Mouse (Mus musculus) MEL (cell line): ENCODE data around the gene Pomgnt1.
A peak's percentile ranks its signal among the peaks of the same experiment; 100 is the strongest.

Source experiments
- CTCF ChIP-seq, 3 experiments: IDR thresholded peaks in 2 of 3; conservative IDR thresholded peaks in 1 of 3; 2 replicates each; pipeline ENCODE4 v1.5.1; 2011 to 2012; ENCODE audit warnings: low read length in 3 of 3, low read depth in 2 of 3, mild to moderate bottlenecking in 2 of 3, improper control_type of control experiment in 1 of 3, inconsistent platforms in 1 of 3, mixed read lengths in 1 of 3, moderate library complexity in 1 of 3; ENCODE audit not compliant: control insufficient read depth in 1 of 3, insufficient read depth in 1 of 3, poor library complexity in 1 of 3, severe bottlenecking in 1 of 3
- MAFK ChIP-seq: IDR thresholded peaks from 2 replicates; pipeline ENCODE4 v1.6.1; 2011; ENCODE audit warnings: low read depth, mild to moderate bottlenecking, low read length, improper control_type of control experiment, borderline replicate concordance
- POLR2A ChIP-seq, 2 experiments: IDR thresholded peaks; 2 replicates each; pipeline ENCODE4 v1.6.1; 2011 to 2012; ENCODE audit warnings: low read length in 2 of 2, mild to moderate bottlenecking in 2 of 2, control low read depth in 1 of 2, improper control_type of control experiment in 1 of 2, low read depth in 1 of 2, moderate library complexity in 1 of 2; ENCODE audit not compliant: control insufficient read depth in 1 of 2, insufficient read depth in 1 of 2, poor library complexity in 1 of 2
- USF1 ChIP-seq: IDR thresholded peaks from 2 replicates; pipeline ENCODE4 v1.6.1; 2014; ENCODE audit warnings: low read depth, mild to moderate bottlenecking, inconsistent platforms, low read length, improper control_type of control experiment, moderate library complexity
- ZKSCAN1 ChIP-seq: IDR thresholded peaks from 2 replicates; pipeline ENCODE4 v1.6.1; 2012; ENCODE audit warnings: low read depth, mild to moderate bottlenecking, inconsistent platforms, low read length, improper control_type of control experiment, moderate library complexity
- ZNF384 ChIP-seq: IDR thresholded peaks from 2 replicates; pipeline ENCODE4 v1.6.1; 2012; ENCODE audit warnings: low read depth, mild to moderate bottlenecking, inconsistent platforms, low read length, improper control_type of control experiment

DNA sequence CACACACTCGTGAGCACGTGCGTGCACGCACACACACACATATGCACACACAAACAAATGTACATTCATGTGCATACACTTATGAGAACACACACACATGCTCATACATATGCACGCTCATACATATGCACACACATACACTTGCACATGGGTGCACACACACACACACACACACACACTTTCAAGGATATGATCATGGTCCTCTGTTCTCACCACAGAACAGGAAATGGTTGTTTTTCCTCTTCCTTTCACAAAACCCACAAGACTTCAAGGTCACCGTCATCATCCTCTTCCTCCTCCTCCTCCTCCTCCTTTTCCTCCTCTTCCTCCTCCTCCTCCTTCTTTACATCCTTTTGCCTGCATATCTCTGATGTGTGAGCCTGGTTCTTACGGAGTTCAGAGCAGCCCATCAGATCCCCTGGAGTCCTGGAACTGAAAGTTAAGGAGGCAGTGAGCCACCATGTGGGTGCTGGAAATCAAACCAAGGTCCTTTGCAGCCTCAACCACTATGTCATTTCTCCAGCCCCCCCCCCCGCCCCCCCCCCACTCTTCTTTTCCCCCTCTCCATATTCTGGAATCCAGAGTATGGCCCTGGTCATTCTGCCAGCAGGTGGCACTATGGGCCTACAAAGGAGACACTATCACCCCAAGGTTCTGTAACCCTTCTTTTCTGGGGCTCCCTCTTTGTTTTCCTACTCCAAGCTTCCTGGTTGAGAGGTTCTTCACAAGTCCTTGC is 45.1 kb downstream of the Pomgnt1 start:
- TF ChIP-seq USF1 (no peak), CTCF (IDR thresholded peaks at IDR 0.05 in 2 of 3, conservative IDR thresholded peaks at IDR 0.05 in 1 of 3; ENCODE audit: control insufficient read depth in 1 of 3, insufficient read depth in 1 of 3, low read depth in 2 of 3, low read length in 3 of 3, poor library complexity in 1 of 3, severe bottlenecking in 1 of 3) (peak; percentile 64 to 88 (median 76)), MAFK (no peak), ZNF384 (peak; percentile 16; the same call in 1 of the 2 replicates), POLR2A (IDR thresholded peaks at IDR 0.05; ENCODE audit: control insufficient read depth in 1 of 2, insufficient read depth in 1 of 2, low read depth in 1 of 2, low read length in 2 of 2, poor library complexity in 1 of 2) (no peak), ZKSCAN1 (no peak)
